Mouse (Mus musculus): Measurements from ENCODE around the gene 1700019N19Rik.

The 1700019N19Rik gene

GRCm38 (mm10) chr19:58805191-58805779, 11.0 kb upstream of the 1700019N19Rik start:
- no peak for DNase-seq

DNA sequence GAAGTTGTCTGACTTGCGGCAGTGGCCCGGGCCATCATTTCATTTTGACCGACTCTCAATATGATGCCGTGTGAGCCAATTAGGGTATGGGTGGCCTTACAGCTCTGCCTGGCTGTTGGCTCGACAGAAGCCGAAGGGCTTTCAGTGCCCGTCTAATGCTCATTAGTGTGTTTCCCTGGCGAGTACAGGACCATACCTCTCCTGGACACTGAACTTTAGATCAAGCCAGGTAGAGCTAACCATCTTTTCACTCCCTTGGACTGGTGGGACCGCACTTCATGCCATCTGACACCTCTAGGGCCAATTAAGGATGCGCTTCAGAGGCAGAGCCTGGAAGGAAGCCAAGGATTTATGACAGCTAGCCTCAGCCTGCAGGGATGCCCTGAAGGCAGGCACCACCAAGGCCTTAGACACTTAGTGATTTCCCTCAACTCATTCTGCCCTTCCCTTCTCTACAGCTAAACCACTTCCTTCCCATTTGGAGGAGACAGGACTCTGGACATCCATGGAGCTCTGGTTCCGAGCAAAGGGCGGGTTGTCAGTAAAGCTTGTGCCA, 931 bp upstream of the 1700019N19Rik start:
- DNase-seq: no peak

DNA sequence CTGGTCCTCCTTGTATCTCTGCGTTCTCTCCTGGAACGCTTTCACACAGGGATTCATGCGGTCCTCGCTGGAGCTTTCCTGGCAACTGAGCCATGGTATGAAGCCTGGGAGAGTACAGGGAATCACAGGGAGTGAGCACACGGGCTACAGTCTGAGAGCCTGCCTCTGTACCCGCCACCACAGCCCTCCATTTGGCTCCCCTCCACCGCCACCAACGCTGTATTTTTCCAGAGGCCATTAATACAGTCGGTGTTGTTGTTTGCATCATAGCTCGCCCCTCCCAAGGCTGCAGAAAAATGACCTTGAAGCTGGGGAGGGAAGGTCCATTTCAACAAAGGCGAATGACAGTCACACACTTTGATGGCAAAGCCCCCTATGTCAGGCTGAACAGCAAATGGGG, 5.1 kb downstream of the 1700019N19Rik start:
- DNase-seq: no peak

DNA sequence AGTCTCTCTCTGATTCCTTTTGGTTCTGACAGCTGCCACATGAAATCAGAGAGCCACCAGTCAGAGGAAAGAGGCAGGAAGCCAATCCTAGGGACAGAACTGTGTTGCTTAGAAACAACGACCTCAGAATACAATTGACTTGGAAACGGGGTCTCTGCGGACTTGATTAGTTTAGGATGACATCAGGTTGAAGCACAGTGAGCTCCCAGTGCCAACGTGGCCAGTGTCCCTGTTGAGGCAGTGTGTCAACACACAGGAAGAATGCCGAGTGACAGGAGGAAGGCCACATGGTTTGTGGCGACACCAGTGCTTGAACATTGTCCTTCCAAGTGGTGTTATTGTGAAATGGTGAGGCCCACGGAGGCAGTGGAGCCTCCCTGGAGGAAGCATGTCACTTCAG, 10.3 kb downstream of the 1700019N19Rik start:
- DNase-seq: no peak

GRCm38 (mm10) chr19:58781566-58781965, 12.7 kb downstream of the 1700019N19Rik start:
- DNase-seq: no peak

DNA sequence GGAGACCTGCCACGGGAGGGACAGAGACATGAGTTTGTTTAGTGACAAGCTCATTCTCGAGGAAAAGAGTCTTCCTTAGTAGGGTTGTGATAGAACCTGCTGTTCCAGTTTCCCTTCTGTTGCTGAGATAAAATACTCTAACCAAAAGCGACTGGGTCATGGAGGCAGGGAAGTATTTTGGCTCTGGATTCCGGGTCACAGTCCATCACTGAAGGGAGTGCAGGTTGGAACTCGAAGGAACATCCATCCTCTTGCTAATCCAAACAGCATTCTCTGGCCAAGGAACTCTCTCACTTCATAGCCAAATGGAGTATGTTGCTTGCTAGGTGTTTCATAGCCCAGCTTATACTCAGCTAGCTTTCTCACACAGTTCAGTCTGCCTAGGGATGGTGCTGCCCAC, 17.8 kb downstream of the 1700019N19Rik start:
- DNase-seq: no peak

- no peak for DNase-seq
Measured at GRCm38 (mm10) chr19:58767329-58767728, 26.9 kb downstream of the 1700019N19Rik start.

DNA sequence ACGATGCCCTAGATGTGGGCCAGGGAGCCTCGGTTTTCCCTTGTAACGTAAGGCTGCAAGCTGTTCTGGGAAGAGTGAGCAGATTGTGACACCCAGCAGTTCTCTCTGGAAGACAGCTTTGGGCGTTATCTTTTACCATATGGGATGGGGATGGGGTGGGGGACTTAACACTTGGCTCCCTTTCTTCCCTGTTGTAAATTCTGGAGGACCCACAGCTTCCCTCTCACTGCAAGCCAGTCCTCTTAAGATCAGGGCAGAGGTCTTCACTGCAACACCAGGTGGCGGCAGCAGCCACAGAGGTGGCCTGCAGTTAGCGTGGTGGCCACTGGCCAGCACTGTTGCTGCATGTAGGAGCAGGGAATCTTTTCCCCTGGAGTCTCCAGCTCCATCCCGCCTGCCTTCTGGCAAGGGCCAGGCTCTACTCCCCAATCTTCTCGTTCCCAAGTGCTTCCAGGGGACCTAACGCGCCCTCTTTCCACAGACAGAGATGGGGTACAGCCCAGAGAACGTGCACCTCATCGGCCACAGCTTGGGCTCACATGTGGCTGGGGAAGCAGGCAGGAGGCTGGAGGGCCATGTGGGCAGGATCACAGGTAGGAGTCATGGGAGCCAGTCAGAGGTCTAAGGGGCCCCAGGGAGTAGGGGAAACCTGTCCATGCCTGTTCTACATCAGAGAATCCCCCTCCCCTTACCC, 31.3 kb downstream of the 1700019N19Rik start:
- DNase-seq: no peak

GRCm38 (mm10) chr19:58762316-58762715, 31.9 kb downstream of the 1700019N19Rik start:
- DNase-seq: no peak

DNA sequence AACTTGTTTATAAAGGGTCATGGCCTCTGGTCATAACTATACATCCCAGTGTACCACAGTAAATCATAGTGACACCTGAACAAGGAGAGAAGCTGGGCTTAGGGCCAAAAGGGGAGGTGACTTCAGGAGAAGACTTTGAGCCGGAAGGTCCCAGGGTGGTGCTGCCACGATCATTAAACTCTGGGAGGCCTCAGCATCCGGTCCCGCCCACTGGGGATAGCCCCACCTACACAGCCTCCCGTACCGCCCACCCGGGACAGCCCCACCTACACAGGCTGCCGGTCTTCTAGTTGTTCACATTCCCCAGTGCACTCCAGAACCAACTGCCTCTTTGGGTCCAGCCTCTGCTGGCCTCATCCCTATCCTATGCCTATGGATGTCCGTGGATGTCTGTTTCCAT, 34.8 kb downstream of the 1700019N19Rik start, which contains the start of gene Pnliprp2:
Gene Pnliprp2 (plus strand): TSS at position 297 of the 400 bp plus-strand sequence.
- peak; percentile 12 for DNase-seq

DNA sequence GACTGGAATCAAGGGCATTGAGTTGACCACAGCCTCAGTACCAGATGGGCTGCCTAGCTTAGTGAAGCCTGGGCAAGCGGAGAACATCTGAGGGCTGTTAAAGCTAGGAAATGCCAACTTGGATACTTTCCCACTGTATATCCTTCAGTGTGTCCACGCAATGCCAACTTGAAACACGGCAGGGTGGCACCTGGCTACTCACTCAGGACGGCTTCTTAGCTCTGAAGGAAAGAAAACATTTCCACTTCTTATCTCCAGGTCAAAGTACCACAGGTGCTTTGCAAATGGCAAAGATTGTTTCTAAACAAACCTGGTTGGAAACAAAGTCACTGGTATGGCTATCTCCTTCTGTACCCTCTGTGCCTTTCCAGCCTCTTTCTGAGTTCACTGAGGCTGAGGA, 35.4 kb downstream of the 1700019N19Rik start:
- DNase-seq: no peak

DNA sequence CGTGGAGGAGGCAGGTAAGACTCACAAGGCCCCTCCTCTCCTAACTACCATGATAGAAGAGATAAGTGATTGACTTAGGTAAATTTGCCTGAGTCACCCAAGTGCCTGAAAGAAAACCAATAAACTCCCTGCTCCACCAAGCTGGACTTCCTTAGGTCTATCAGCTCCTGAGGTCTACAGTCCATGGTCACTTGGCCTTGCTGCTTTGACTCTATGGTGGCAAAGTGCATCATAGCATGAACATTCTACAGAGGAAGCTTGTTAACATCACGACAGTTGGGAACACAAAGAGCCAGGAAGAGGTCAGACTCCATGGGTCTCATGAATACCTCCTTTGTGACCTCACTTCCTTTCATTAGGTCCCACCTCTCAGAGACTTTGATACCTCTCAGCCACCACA, 42.8 kb downstream of the 1700019N19Rik start:
- DNase-seq: no peak

GRCm38 (mm10) chr19:58750822-58751221, 43.4 kb downstream of the 1700019N19Rik start:
- no peak for DNase-seq

DNA sequence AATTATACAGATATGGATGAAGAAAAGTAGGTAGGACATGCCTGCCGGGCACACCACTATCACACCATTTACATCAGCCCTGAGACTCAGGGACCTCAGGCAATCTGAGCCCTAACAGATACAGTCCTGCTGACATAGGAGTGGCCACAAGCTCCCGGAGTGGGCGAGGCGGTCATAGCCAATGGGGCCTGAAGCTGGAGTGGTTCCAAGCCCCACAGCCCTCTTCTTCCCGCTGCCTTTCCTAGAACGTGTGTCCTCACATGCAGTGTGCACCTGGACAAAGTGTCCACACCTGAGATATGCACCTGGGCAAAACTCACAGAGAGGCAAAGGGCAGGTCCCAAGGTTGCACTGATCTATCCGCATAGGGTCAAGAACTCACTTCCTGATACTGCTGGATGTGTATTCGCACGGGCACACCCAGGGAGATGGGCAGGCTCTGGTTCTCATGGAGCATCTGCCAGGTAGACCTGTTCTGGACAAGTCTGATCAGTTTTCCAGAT, 46.7 kb downstream of the 1700019N19Rik start:
- no peak for DNase-seq

DNA sequence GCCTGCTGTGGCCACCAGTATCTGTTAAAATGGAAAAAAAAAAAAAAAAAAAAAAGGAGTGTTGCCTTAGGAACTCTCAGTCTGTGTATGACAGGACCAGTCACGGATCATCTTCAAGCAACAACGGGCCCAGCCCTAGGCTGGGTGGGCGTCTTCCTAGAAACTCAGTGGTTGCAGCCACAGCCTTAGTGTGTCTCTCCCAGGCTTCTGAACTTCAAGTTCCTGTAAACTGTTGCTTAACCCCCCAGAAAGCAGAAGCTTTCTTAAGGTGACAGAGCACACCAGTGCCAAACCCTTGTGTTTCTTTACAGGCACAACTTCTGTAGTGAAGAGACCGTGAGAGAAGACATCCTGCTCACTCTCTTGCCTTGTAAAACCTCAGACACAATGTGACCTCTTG, 50.5 kb downstream of the 1700019N19Rik start:
- DNase-seq: no peak

DNA sequence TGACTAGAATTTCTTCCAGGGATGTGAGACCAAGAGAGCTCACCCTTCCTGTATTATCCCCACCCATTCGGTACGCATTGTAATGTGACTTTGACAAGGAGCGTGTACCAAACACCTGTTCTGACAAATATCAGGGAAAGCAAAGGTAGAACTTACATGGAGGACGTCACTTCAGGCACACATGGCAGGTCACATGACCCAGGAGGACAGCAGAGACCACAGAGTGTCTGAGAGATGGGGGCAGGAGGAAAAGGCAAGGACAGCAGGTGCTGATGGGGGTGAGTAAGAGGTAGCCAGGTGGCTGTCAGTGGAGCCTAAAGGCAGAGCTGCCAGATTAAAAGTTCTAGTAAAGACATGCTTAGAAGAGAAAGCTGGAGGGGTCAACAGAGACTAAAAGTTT, 51.5 kb downstream of the 1700019N19Rik start:
- DNase-seq: no peak

DNA sequence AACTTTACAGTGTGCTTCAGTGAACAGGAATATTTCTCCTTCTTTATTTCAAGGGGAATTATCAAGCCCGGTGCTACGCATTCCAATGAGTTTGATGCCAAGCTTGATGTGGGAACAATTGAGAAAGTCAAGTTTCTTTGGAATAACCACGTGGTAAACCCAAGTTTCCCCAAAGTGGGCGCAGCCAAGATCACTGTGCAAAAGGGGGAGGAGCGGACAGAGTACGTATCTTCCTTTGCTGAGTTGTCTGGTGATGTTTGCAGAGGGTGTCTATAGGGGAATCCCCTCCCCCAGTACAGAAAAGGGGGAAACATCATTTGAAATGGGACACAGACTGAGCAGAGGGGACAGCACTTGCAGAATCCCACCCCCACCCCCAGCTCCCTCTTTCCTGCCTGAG, 53.2 kb downstream of the 1700019N19Rik start:
- no peak for DNase-seq

- DNase-seq: no peak
Measured at GRCm38 (mm10) chr19:58738111-58738510, 56.1 kb downstream of the 1700019N19Rik start.
